Mouse (Mus musculus) urinary bladder, adult 2 months (tissue): ENCODE data around the gene Aak1. TPM values are rescaled to one million over a fixed set of nuclear protein-coding genes. Genes with fewer than 3 reads are reported as not detected.
A peak's percentile ranks its signal among the peaks of the same experiment; 100 is the strongest.
"Not testable (repeated sequence)": the region's sequence is repeated elsewhere in the genome, so short reads cannot be mapped to it uniquely, and the experiment has no call there.

Experiments
- DNase-seq: peaks from one replicate; pipeline ENCODE4 v3.0.0; 2022; ENCODE audit warnings: low spot score
- polyA plus RNA-seq: library from polyadenylated mRNA; depleted of rRNA; stranded (reverse); fragments of >200 nt; gene quantifications from 2 replicates; pipeline ENCODE4 v1.2.3, GENCODE M21; 2012

Aak1 gene
- polyA plus RNA-seq, 1 experiment = 21.9 TPM

DNA sequence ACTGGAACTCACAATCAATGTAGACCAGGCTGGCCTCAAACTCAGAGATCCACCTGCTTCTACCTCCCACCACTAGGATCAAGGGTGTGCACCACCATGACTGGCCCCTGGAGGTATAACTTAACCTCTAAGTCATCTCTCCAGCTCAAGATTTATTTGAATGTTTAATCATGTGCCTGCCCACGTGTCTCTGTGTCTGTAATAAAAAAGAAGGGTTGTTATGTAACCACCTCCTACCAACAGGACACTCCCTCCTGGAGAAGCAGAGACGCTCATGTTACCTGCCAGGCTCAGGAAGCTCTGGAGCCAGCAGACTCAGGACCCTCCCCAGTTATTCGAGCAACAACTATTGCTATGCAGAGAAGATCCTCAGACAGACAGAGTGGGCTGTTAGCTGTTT lies 7.4 kb upstream of the Aak1 start:
- no peak for DNase-seq

DNA sequence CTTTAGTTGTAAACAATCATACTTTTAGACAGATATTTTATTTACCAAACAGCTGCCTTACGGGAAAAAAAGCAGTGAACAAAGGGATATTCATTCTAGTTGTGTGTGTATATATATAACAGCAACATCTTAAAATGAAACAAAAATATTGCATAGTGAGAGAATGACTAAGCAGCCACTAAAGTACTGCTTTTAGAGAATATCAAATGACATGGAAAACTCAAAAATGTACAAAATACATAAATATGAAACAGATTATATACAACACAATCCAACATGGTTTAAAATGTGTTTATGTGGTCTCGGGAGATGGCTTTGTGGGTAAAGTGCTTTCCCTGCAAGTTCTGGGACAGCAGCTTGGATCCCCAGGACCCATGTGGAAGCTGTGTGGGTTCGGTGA lies 5.7 kb upstream of the Aak1 start:
- DNase-seq = no peak

- DNase-seq = no peak
These were observed 2.9 kb upstream of the Aak1 start for GRCm38 (mm10) chr6:86846467-86846866.

DNA sequence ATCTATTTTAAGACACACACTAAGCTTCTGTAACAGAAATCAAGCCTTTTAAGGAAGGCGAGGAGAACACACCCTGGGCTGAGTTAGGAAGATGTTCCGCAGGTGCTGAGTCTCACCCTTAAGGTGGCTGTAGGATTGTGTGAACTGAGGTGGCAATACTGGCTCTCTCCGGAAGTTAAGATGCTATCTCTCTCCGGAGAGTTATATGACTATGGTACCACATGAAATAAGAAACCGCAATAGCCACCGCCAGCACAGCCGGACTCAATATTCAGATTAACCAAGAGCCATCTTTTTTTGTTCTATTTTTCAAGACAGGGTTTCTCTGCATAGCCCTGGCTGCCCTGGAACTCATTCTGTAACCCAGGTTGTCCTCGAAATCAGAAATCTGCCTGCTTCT lies 1.5 kb upstream of the Aak1 start:
- no peak for DNase-seq

- no peak for DNase-seq
These were observed 770 bp upstream of the Aak1 start for GRCm38 (mm10) chr6:86848580-86848914.

DNA sequence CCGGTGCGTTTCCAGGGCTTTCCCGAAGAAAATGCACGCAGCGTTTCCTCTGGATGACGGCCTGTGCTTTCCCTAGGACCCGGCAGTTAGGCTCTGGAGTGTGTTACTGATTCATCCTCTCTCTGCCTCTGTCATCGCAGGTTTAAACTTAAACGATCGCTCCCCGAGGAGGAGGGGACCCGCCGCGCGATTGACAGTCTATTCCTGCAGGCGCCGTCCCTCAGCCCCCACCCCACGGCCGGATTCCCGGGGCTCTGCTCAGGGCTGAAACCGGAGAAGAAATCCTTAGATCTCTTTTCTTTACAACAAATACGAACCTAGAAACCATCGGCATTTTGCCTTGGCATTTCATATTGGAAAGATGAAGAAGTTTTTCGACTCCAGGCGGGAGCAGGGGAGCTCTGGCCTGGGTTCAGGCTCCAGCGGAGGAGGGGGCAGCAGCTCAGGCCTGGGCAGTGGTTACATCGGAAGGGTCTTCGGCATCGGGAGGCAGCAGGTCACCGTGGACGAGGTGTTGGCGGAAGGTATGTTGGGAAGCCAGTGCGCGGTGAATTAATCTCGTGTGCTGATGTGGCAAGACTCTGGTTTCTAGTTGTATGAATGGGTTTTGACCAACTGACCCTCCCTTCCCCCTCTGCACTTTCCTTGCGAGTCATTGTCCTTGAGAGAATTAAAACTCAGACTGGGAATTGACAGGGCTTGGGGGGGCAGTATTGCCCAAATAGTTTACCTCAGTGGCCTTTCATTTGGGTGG lies 552 bp downstream of the Aak1 start:
- peak; percentile 32 for DNase-seq

DNA sequence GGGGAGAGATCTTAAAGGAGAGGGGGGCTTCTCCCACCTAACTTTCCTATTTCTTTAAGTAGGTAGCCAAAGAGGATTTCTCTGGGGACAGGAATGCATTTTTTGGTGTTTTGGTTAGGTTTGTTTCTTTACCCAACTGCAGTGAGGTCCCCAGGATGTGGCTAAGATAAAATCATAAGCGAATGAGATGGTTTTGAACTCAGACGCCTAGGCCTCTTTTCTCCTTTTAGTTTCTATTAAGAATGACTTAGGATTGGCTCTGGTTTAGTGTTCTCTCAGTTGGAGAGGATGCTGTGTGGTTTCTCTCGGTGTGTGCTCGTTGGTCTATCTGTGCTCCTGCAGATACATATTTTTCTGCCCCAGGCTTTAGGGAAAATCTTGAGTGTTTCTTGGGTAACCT lies 1.3 kb downstream of the Aak1 start:
- DNase-seq = no peak

DNA sequence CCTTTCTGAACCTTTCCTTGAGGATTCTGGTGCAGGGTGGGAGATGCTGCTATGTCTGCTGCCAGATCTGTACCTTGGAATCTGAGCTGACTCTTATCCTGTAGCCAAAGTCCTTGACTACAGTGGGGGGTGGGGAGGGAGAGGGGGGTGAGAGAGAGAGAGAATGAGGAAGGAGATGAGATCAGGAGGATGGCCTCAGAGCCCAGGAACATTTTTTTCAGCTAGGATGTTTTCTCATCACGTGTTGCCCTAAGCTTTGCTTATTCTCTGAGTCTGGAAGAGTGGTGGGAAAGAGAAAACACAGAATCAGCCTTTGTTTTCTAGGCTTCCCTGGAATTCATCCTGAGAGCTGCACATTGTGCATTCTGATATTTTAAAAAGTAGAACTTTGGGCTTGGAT lies 2.2 kb downstream of the Aak1 start:
- no peak for DNase-seq

DNA sequence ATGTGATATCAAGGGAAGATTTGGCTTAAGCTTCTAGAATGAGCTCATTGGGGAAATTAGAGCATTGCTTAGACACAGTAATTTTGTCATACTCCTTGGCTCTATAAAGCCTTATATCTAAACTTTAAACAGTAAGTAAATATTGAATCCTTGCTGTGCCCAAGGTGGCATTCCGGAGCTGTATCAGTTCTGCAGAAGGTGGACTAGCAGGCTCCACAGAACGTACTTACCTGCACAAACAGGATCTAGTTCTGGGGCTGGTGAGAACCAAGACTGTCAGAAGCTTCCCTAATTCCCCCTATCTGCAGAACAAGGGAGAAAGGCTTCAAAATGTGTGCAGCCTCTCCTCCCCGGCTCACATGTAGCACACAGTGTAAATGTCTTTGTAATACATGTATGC lies 4.6 kb downstream of the Aak1 start:
- no peak for DNase-seq

- DNase-seq = no peak
These were observed 5.6 kb downstream of the Aak1 start for GRCm38 (mm10) chr6:86854941-86855340.

- no peak for DNase-seq
These were observed 9.3 kb downstream of the Aak1 start for GRCm38 (mm10) chr6:86858606-86859005.

DNA sequence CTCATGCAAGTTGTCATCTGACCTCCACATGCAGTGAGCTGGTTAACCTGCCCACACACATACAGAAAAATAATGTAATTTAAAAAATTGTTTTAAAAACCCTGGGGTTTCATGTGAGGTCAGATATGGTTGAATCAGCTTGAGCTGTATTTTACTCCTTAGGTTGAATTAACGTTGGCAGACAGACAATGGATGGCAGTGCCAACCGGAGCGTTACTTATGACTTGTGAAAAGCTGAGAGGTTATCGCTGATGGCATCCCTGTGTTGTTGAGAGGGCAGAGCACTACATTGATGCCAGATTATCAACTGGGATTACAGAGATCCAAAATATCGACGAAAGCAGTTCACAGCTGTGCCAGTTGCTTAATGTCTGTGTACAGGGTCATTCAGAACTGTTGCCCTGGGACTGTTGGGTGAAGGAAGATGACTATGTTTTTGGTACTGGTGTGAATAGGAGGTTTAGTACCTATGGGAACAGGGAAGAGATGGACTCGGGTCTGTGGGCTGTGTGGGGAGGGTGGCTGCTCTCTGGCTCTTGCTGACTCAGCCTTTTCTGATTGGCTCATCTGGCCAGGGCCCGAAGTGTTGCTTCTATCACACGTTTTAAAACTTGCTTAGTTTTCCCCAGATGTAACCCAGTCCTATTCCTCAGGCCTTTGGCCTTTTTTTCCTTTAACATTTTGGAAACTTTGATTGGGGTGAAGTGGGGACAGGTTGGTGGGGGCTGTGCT lies 11.6 kb downstream of the Aak1 start:
- DNase-seq = no peak

- DNase-seq = no peak
These were observed 15.0 kb downstream of the Aak1 start for GRCm38 (mm10) chr6:86864358-86864757.

DNA sequence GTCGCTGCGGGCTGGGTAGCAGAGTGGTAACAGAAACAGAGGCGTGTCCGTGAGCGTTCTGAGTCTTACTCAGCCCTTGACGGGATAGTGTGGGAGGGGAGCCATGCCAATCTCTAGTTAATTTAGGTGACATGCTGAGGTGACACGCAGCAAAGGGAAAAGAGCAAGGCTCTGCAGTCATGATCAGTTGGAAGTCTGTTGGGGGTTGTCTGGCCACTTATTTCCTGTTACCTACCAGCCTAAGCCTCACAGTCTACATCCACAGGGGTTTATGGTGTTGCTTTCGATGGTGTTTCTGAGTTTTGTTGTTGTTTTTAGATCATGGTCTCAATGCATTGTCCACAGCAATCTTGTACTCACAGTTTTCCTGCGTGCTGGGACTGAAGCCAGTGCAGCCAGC lies 21.0 kb downstream of the Aak1 start:
- DNase-seq = no peak

DNA sequence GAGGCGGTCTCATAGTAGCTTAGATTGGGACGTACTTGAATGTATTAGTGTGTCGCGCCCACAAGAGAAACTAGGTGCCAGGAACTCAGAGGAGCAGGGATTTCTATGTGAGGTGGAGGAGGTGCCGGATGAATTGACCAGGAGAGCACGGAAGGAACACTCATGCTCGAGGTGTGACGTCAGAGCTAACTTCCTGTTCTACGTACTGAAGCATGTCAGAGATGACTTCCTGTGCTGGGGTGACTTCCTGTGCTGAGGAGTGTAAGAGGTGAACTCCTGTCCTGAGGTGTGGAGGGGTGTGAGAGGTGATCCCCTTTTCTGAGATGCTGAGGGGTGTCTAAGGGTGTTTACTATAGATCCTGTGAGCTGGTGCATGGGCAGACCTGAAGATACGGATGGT lies 22.5 kb downstream of the Aak1 start:
- no peak for DNase-seq

GRCm38 (mm10) chr6:86874711-86875375 lies 25.5 kb downstream of the Aak1 start:
- no peak for DNase-seq

- DNase-seq = no peak
These were observed 27.1 kb downstream of the Aak1 start for GRCm38 (mm10) chr6:86876451-86876850.

DNA sequence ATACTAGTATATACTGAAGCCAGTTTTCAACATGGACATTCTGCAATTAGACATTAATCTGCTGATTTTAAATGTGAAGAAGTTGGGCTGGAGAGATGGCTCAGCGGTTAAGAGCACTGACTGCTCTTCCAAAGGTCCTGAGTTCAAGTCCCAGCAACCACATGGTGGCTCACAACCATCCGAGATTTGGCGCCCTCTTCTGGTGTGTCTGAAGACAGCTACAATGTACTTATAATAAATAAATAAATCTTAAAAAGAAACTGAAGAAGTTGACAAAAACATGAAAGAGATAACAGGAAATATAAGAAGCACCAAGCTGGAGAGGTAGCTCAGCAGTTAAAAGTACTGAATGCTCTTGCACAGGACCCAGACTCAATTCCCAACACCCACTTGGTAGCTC lies 29.3 kb downstream of the Aak1 start:
- DNase-seq = not testable (repeated sequence)

GRCm38 (mm10) chr6:86879314-86879713 lies 30.0 kb downstream of the Aak1 start:
- no peak for DNase-seq

GRCm38 (mm10) chr6:86884230-86884629 lies 34.9 kb downstream of the Aak1 start:
- DNase-seq = no peak

DNA sequence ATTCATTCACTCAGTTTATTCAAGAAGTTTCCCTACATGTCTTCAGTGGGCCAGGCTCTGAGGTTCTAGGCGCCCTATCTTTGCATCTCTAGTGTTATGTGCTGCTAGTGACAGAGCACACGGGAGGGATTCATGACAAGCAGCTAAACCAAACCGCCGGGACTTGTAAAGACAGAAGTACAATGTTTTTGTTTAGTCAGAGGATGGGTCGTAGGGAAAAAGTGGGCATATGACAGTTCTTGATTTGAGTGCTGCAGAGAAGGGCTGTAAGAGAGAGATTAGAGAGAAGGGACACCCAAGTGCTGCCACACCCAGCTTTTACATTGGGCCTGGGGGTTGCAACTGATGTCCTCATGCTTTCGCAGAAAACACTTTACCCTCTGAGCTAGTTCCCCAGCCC lies 35.4 kb downstream of the Aak1 start:
- DNase-seq = no peak

GRCm38 (mm10) chr6:86885816-86886529 lies 36.7 kb downstream of the Aak1 start:
- no peak for DNase-seq
